Mouse (Mus musculus) bone marrow macrophage, adult 2 months (primary cell): ENCODE data around the gene Esrrg.

Experiments used
- CTCF ChIP-seq: IDR thresholded peaks from 2 replicates; pipeline ENCODE4 v1.5.1; 2012; ENCODE audit warnings: low read depth, mild to moderate bottlenecking, low read length, moderate library complexity
- POLR2A ChIP-seq: IDR thresholded peaks from 2 replicates; pipeline ENCODE4 v1.6.1; 2012; ENCODE audit warnings: mild to moderate bottlenecking, low read depth, low read length, borderline replicate concordance

DNA sequence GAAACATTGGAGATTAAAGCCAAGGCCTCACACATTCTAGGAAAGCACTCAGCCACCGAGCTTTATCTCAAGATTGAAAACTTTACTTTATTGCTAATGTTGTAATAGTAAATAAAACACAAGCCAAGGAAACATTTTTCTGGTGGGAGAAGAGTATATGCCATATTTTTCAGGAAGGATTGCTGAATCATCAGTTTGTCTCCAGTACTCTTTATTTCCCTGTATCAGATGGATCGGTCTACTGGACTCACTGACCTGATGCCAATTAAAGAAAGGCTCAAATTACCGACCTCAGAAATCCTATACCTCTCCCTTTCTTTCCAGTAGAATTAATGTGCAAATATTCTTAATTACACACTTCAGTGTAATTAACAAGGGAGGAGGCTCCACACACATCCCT is 4.7 kb downstream of the Esrrg start:
- TF ChIP-seq POLR2A (no peak), CTCF (no peak)
